Mouse (Mus musculus): ENCODE data around the gene Cep170b. TPM values are rescaled to one million over a fixed set of nuclear protein-coding genes. Genes with fewer than 3 reads are reported as not detected.

Cep170b gene
- total RNA-seq, 2 experiments from 2014 or later = 178 to 193 TPM

GRCm38 (mm10) chr12:112700522-112700921 is 19.7 kb upstream of the Cep170b start:
- DNase-seq (ENCODE audit: low spot score in 2 of 2) = no peak

- DNase-seq (ENCODE audit: low spot score in 2 of 2) = no peak
These were observed 17.6 kb upstream of the Cep170b start for GRCm38 (mm10) chr12:112702374-112703320.

GRCm38 (mm10) chr12:112706704-112707572 is 13.3 kb upstream of the Cep170b start:
- peak; percentile 87 to 89 for DNase-seq (ENCODE audit: low spot score in 2 of 2)

- no peak for DNase-seq (ENCODE audit: low spot score in 2 of 2)
These were observed 12.7 kb upstream of the Cep170b start for GRCm38 (mm10) chr12:112707573-112707869.

- DNase-seq (ENCODE audit: low spot score in 2 of 2) = peak; percentile 19 to 51
These were observed 6.3 kb upstream of the Cep170b start for GRCm38 (mm10) chr12:112713984-112714383.

- DNase-seq (ENCODE audit: low spot score in 2 of 2) = peak in 1 of 2 experiments; percentile 35
These were observed 3.1 kb upstream of the Cep170b start for GRCm38 (mm10) chr12:112717140-112717539.

GRCm38 (mm10) chr12:112718995-112719394 is 1.3 kb upstream of the Cep170b start:
- no peak for DNase-seq (ENCODE audit: low spot score in 2 of 2)

GRCm38 (mm10) chr12:112720890-112721423 is 702 bp downstream of the Cep170b start:
- DNase-seq (ENCODE audit: low spot score in 2 of 2) = no peak

- DNase-seq (ENCODE audit: low spot score in 2 of 2) = peak in 1 of 2 experiments; percentile 19
These were observed 1.4 kb downstream of the Cep170b start for GRCm38 (mm10) chr12:112721424-112722239.

GRCm38 (mm10) chr12:112722240-112723027 is 2.2 kb downstream of the Cep170b start:
- peak in 1 of 2 experiments; percentile 27 for DNase-seq (ENCODE audit: low spot score in 2 of 2)

GRCm38 (mm10) chr12:112723028-112723330 is 2.7 kb downstream of the Cep170b start:
- DNase-seq (ENCODE audit: low spot score in 2 of 2) = no peak

GRCm38 (mm10) chr12:112723445-112723844 is 3.2 kb downstream of the Cep170b start:
- no peak for DNase-seq (ENCODE audit: low spot score in 2 of 2)

- peak; percentile 65 to 70 for DNase-seq (ENCODE audit: low spot score in 2 of 2)
These were observed 4.0 kb downstream of the Cep170b start for GRCm38 (mm10) chr12:112724077-112724805.

- no peak for DNase-seq (ENCODE audit: low spot score in 2 of 2)
These were observed 7.5 kb downstream of the Cep170b start for GRCm38 (mm10) chr12:112727801-112728200.

- DNase-seq (ENCODE audit: low spot score in 2 of 2) = no peak
These were observed 10.6 kb downstream of the Cep170b start for GRCm38 (mm10) chr12:112730808-112731207.

GRCm38 (mm10) chr12:112732591-112732990 is 12.3 kb downstream of the Cep170b start:
- DNase-seq (ENCODE audit: low spot score in 2 of 2) = no peak

- DNase-seq (ENCODE audit: low spot score in 2 of 2) = no peak
These were observed 14.0 kb downstream of the Cep170b start for GRCm38 (mm10) chr12:112734108-112734820.

- DNase-seq (ENCODE audit: low spot score in 2 of 2) = no peak
These were observed 14.8 kb downstream of the Cep170b start for GRCm38 (mm10) chr12:112734881-112735655.

All from layer of hippocampus, postnatal 14 days (tissue).